Mouse (Mus musculus) lung, adult 2 months (tissue): ENCODE data around the gene Vps26b.

ENCODE experiments used
- CTCF ChIP-seq: fragments of 200-500 bp; IDR thresholded peaks from 2 replicates; pipeline ENCODE4 v1.5.1; 2011; ENCODE audit warnings: mild to moderate bottlenecking, low read length, control low read depth; ENCODE audit not compliant: insufficient read depth
- POLR2A ChIP-seq: fragments of 200-500 bp; IDR thresholded peaks from 2 replicates; pipeline ENCODE4 v1.6.1; 2011; ENCODE audit warnings: low read depth, mild to moderate bottlenecking, control low read depth, low read length, borderline replicate concordance; ENCODE audit errors: extremely low read depth

DNA sequence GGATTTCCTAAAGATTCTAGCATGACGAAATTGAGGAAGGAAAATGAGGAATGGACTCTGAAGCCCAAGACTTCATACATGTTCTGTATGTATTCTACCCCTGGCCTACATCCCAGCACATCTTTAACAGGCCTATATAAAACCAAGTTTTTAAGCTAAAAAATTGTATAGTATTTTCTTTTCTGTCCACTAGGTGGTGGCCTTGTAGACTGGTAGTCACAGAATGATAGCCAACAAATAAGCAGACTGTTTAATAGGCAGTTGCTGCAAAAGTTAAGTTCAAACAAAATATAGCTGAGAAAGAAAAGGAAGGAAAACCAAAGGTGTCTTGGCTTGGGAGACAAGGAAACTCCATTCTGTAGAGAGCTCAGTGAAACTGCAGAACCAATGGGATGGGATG is 44.8 kb upstream of the Vps26b start:
- TF ChIP-seq POLR2A (no peak), CTCF (no peak)
